Mouse (Mus musculus) MEL (cell line): ENCODE measurements around the gene Gm30302.

Experiments
- EP300 ChIP-seq, 2 experiments: IDR thresholded peaks; 2 replicates each; pipeline ENCODE4 v1.6.1; 2011; ENCODE audit warnings: improper control_type of control experiment in 2 of 2, low read length in 2 of 2, low read depth in 1 of 2, mild to moderate bottlenecking in 1 of 2
- HCFC1 ChIP-seq: IDR thresholded peaks from 2 replicates; pipeline ENCODE4 v1.6.1; 2012; ENCODE audit warnings: low read depth, mild to moderate bottlenecking, inconsistent platforms, low read length, improper control_type of control experiment, moderate library complexity
- POLR2A ChIP-seq, 2 experiments: IDR thresholded peaks; 2 replicates each; pipeline ENCODE4 v1.6.1; 2011 to 2012; ENCODE audit warnings: low read length in 2 of 2, mild to moderate bottlenecking in 2 of 2, control low read depth in 1 of 2, improper control_type of control experiment in 1 of 2, low read depth in 1 of 2, moderate library complexity in 1 of 2; ENCODE audit not compliant: control insufficient read depth in 1 of 2, insufficient read depth in 1 of 2, poor library complexity in 1 of 2
- ZNF384 ChIP-seq: IDR thresholded peaks from 2 replicates; pipeline ENCODE4 v1.6.1; 2012; ENCODE audit warnings: low read depth, mild to moderate bottlenecking, inconsistent platforms, low read length, improper control_type of control experiment

GRCm38 (mm10) chr13:49814958-49815357, 16.2 kb upstream of the Gm30302 start:
- TF ChIP-seq ZNF384 (no peak), HCFC1 (no peak), POLR2A (IDR thresholded peaks at IDR 0.05; ENCODE audit: control insufficient read depth in 1 of 2, insufficient read depth in 1 of 2, low read depth in 1 of 2, low read length in 2 of 2, poor library complexity in 1 of 2) (no peak), EP300 (IDR thresholded peaks at IDR 0.05; ENCODE audit: low read depth in 1 of 2, low read length in 2 of 2) (no peak)
